Mouse (Mus musculus): ENCODE results near the gene Abl1.

Abl1 gene

GRCm38 (mm10) chr2:31741728-31742127, 53.6 kb downstream of the Abl1 start:
- no peak for DNase-seq (ENCODE audit: low read depth in 1 of 2, low spot score in 2 of 2)

- no peak for DNase-seq (ENCODE audit: low read depth in 1 of 2, low spot score in 2 of 2)
Observed at GRCm38 (mm10) chr2:31742134-31742533, 54.0 kb downstream of the Abl1 start.

- no peak for DNase-seq (ENCODE audit: low read depth in 1 of 2, low spot score in 2 of 2)
Observed at GRCm38 (mm10) chr2:31745741-31746243, 57.6 kb downstream of the Abl1 start.

- DNase-seq (ENCODE audit: low read depth in 1 of 2, low spot score in 2 of 2) = no peak
Observed at GRCm38 (mm10) chr2:31746835-31747234, 58.7 kb downstream of the Abl1 start.

GRCm38 (mm10) chr2:31749046-31749709, 61.0 kb downstream of the Abl1 start:
- DNase-seq (ENCODE audit: low read depth in 1 of 2, low spot score in 2 of 2) = no peak

- no peak for DNase-seq (ENCODE audit: low read depth in 1 of 2, low spot score in 2 of 2)
Observed at GRCm38 (mm10) chr2:31750133-31750532, 62.0 kb downstream of the Abl1 start.

GRCm38 (mm10) chr2:31757472-31757871, 69.3 kb downstream of the Abl1 start:
- DNase-seq (ENCODE audit: low read depth in 1 of 2, low spot score in 2 of 2) = no peak

GRCm38 (mm10) chr2:31758966-31759365, 70.8 kb downstream of the Abl1 start:
- DNase-seq (ENCODE audit: low read depth in 1 of 2, low spot score in 2 of 2) = no peak

GRCm38 (mm10) chr2:31759751-31760460, 71.7 kb downstream of the Abl1 start:
- peak in 1 of 2 experiments; percentile 44 for DNase-seq (ENCODE audit: low read depth in 1 of 2, low spot score in 2 of 2)

- DNase-seq (ENCODE audit: low read depth in 1 of 2, low spot score in 2 of 2) = no peak
Observed at GRCm38 (mm10) chr2:31760486-31760885, 72.3 kb downstream of the Abl1 start.

- no peak for DNase-seq (ENCODE audit: low read depth in 1 of 2, low spot score in 2 of 2)
Observed at GRCm38 (mm10) chr2:31761115-31761531, 72.9 kb downstream of the Abl1 start.

- DNase-seq (ENCODE audit: low read depth in 1 of 2, low spot score in 2 of 2) = no peak
Observed at GRCm38 (mm10) chr2:31761585-31761984, 73.4 kb downstream of the Abl1 start.

GRCm38 (mm10) chr2:31762155-31762554, 74.0 kb downstream of the Abl1 start:
- DNase-seq (ENCODE audit: low read depth in 1 of 2, low spot score in 2 of 2) = no peak

GRCm38 (mm10) chr2:31762853-31763252, 74.7 kb downstream of the Abl1 start:
- DNase-seq (ENCODE audit: low read depth in 1 of 2, low spot score in 2 of 2) = no peak

- peak in 1 of 2 experiments; percentile 16 for DNase-seq (ENCODE audit: low read depth in 1 of 2, low spot score in 2 of 2)
Observed at GRCm38 (mm10) chr2:31763271-31763670, 75.1 kb downstream of the Abl1 start.

- DNase-seq (ENCODE audit: low read depth in 1 of 2, low spot score in 2 of 2) = no peak
Observed at GRCm38 (mm10) chr2:31767104-31767503, 78.9 kb downstream of the Abl1 start.

- no peak for DNase-seq (ENCODE audit: low read depth in 1 of 2, low spot score in 2 of 2)
Observed at GRCm38 (mm10) chr2:31767815-31768214, 79.6 kb downstream of the Abl1 start.

GRCm38 (mm10) chr2:31769115-31769514, 80.9 kb downstream of the Abl1 start:
- peak; percentile 24 to 27 for DNase-seq (ENCODE audit: low read depth in 1 of 2, low spot score in 2 of 2)

GRCm38 (mm10) chr2:31769631-31770111, 81.5 kb downstream of the Abl1 start:
- peak in 1 of 2 experiments; percentile 40 for DNase-seq (ENCODE audit: low read depth in 1 of 2, low spot score in 2 of 2)

GRCm38 (mm10) chr2:31770781-31771441, 82.7 kb downstream of the Abl1 start:
- peak; percentile 17 to 37 for DNase-seq (ENCODE audit: low read depth in 1 of 2, low spot score in 2 of 2)

- DNase-seq (ENCODE audit: low read depth in 1 of 2, low spot score in 2 of 2) = no peak
Observed at GRCm38 (mm10) chr2:31776479-31776878, 88.3 kb downstream of the Abl1 start.

- DNase-seq (ENCODE audit: low read depth in 1 of 2, low spot score in 2 of 2) = no peak
Observed at GRCm38 (mm10) chr2:31779258-31779657, 91.1 kb downstream of the Abl1 start.

Data from monocyte, adult 2 months (primary cell).